Mouse (Mus musculus) kidney, adult 2 months (tissue): ENCODE data around the gene Tmem159.

ENCODE experiments used
- CTCF ChIP-seq: fragments of 200-500 bp; conservative IDR thresholded peaks from 2 replicates; pipeline ENCODE4 v1.5.1; 2011; ENCODE audit warnings: low read depth, mild to moderate bottlenecking, control low read depth, low read length, moderate library complexity, mixed read lengths; ENCODE audit not compliant: insufficient read depth, insufficient read length
- POLR2A ChIP-seq: fragments of 200-500 bp; IDR thresholded peaks from one replicate; pipeline ENCODE4 v1.6.1; 2011; ENCODE audit warnings: low read depth, low read length, control low read depth

- TF ChIP-seq CTCF (no peak), POLR2A (no peak)
These were observed 54.8 kb downstream of the Tmem159 start for GRCm38 (mm10) chr7:120156841-120157409.
